Mouse (Mus musculus) right cerebral cortex, postnatal 10 days (tissue): ENCODE data around the gene Ptgr1.

Source experiments
- DNase-seq, 2 experiments: peaks; one replicate each; pipeline ENCODE4 v3.0.0; 2021; ENCODE audit warnings: low spot score in 2 of 2

Ptgr1 gene

GRCm38 (mm10) chr4:58986540-58987190, at the start of gene Ptgr1:
TSS of gene Ptgr1 (minus strand) at chr4:58987119.
- peak; percentile 88 to 90 for DNase-seq

- DNase-seq, result peak in 1 of 2 experiments; percentile 35
Observed at GRCm38 (mm10) chr4:59035786-59036350, 48.9 kb upstream of the Ptgr1 start.

GRCm38 (mm10) chr4:59034918-59035785, 48.2 kb upstream of the Ptgr1 start, which contains the start of gene Gng10:
TSS of gene Gng10 (plus strand) at chr4:59035088.
- DNase-seq, result peak; percentile 80 to 82

GRCm38 (mm10) chr4:59034325-59034917, 47.5 kb upstream of the Ptgr1 start:
- DNase-seq, result peak; percentile 57 to 58

GRCm38 (mm10) chr4:59016922-59017321, 30.0 kb upstream of the Ptgr1 start:
- no peak for DNase-seq

- no peak for DNase-seq
Observed at GRCm38 (mm10) chr4:59015181-59015580, 28.3 kb upstream of the Ptgr1 start.

- no peak for DNase-seq
Observed at GRCm38 (mm10) chr4:59011446-59011845, 24.5 kb upstream of the Ptgr1 start.

GRCm38 (mm10) chr4:59009696-59010095, 22.8 kb upstream of the Ptgr1 start:
- DNase-seq, result no peak

GRCm38 (mm10) chr4:59009186-59009585, 22.3 kb upstream of the Ptgr1 start:
- DNase-seq, result no peak

GRCm38 (mm10) chr4:59007974-59008373, 21.1 kb upstream of the Ptgr1 start:
- no peak for DNase-seq

GRCm38 (mm10) chr4:59007016-59007415, 20.1 kb upstream of the Ptgr1 start:
- no peak for DNase-seq

GRCm38 (mm10) chr4:59006211-59006610, 19.3 kb upstream of the Ptgr1 start:
- DNase-seq, result no peak

- no peak for DNase-seq
Observed at GRCm38 (mm10) chr4:59003806-59004200, 16.9 kb upstream of the Ptgr1 start.

- DNase-seq, result peak; percentile 93 to 95
Observed at GRCm38 (mm10) chr4:59002948-59003805, 16.3 kb upstream of the Ptgr1 start, which contains the start of gene Gm20503. TSS of gene Gm20503 (plus strand) at chr4:59003210.

GRCm38 (mm10) chr4:59000614-59001013, 13.7 kb upstream of the Ptgr1 start:
- DNase-seq, result no peak

GRCm38 (mm10) chr4:58999686-59000085, 12.8 kb upstream of the Ptgr1 start:
- peak; percentile 80 to 87 for DNase-seq

GRCm38 (mm10) chr4:58998688-58999087, 11.8 kb upstream of the Ptgr1 start:
- DNase-seq, result no peak

GRCm38 (mm10) chr4:58997081-58997480, 10.2 kb upstream of the Ptgr1 start:
- DNase-seq, result no peak

GRCm38 (mm10) chr4:58995251-58995693, 8.4 kb upstream of the Ptgr1 start:
- no peak for DNase-seq

GRCm38 (mm10) chr4:58994762-58995161, 7.8 kb upstream of the Ptgr1 start, which contains the start of gene Dnajc25:
TSS of gene Dnajc25 (plus strand) at chr4:58995062.
- DNase-seq, result no peak

- no peak for DNase-seq
Observed at GRCm38 (mm10) chr4:58992195-58992594, 5.3 kb upstream of the Ptgr1 start.
